Mouse (Mus musculus) liver, embryonic 14.5 days (tissue): Measurements from ENCODE around the gene Atp6ap1l. TPM values are rescaled to one million over a fixed set of nuclear protein-coding genes. Genes with fewer than 3 reads are reported as not detected.
A peak's percentile ranks its signal among the peaks of the same experiment; 100 is the strongest.

Source experiments
- ATAC-seq: fragments of 200-750 bp; cut with Nextera tagmentation; 2 replicates; pipeline ENCODE4 v1.8.0; 2017; ENCODE audit warnings: moderate number of reproducible peaks, mild to moderate bottlenecking, moderate library complexity; ENCODE audit not compliant: insufficient read depth
- DNase-seq, 3 experiments: peaks; one replicate each; pipeline ENCODE4 v3.0.0-alpha.2; 2012 to 2013; ENCODE audit warnings: low read depth in 3 of 3, low spot score in 3 of 3
- H3K27ac ChIP-seq: fragments of 300-500 bp; sonication (generic); 2 replicates; pipeline ENCODE4 v1.5.1; 2014; ENCODE audit warnings: moderate library complexity, mild to moderate bottlenecking, control low read depth, inconsistent platforms
- H3K27me3 ChIP-seq: fragments of 300-500 bp; sonication (generic); 2 replicates; pipeline ENCODE4 v1.6.1; 2014; ENCODE audit warnings: mild to moderate bottlenecking, low read length, moderate library complexity; ENCODE audit not compliant: control insufficient read depth, insufficient read depth
- H3K36me3 ChIP-seq: fragments of 300-500 bp; sonication (generic); replicated peaks from 2 replicates; pipeline ENCODE4 v1.6.1; 2014; ENCODE audit warnings: low read depth; ENCODE audit not compliant: control insufficient read depth, insufficient read depth
- H3K4me1 ChIP-seq, 2 experiments: fragments of 200-500 bp in 1 of 2; fragments of 300-500 bp in 1 of 2; sonication (generic) in 1 of 2; replicated peaks; 2 replicates each; pipeline ENCODE4 v1.6.1; 2012 to 2014; ENCODE audit warnings: antibody characterized with exemption in 1 of 2, inconsistent platforms in 1 of 2, low read length in 1 of 2; ENCODE audit not compliant: control insufficient read depth in 2 of 2, insufficient read depth in 2 of 2
- H3K4me2 ChIP-seq: fragments of 300-500 bp; sonication (generic); 2 replicates; pipeline ENCODE4 v1.6.1; 2014; ENCODE audit warnings: low read depth, mild to moderate bottlenecking, control low read depth, moderate library complexity
- H3K4me3 ChIP-seq, 2 experiments: fragments of 200-500 bp in 1 of 2; fragments of 300-500 bp in 1 of 2; sonication (generic) in 1 of 2; 2 replicates each; pipeline ENCODE4 v1.5.1; 2012 to 2014; ENCODE audit warnings: low read depth in 2 of 2, low read length in 2 of 2, mild to moderate bottlenecking in 2 of 2, control low read depth in 1 of 2, inconsistent platforms in 1 of 2, moderate library complexity in 1 of 2; ENCODE audit not compliant: insufficient read depth in 1 of 2
- H3K9ac ChIP-seq: fragments of 300-500 bp; sonication (generic); replicated peaks from 2 replicates; pipeline ENCODE4 v1.6.1; 2014; ENCODE audit warnings: mild to moderate bottlenecking, control low read depth, moderate library complexity
- H3K9me3 ChIP-seq: fragments of 300-500 bp; sonication (generic); 2 replicates; pipeline ENCODE4 v1.6.1; 2016; ENCODE audit warnings: low read length, mixed read lengths; ENCODE audit not compliant: control insufficient read depth
- CTCF ChIP-seq: IDR thresholded peaks from 2 replicates; pipeline ENCODE4 v1.5.1; 2016; ENCODE audit warnings: antibody characterized with exemption, low read depth, control low read depth
- EP300 ChIP-seq: IDR thresholded peaks from 2 replicates; pipeline ENCODE4 v1.6.1; 2016; ENCODE audit warnings: antibody characterized with exemption, low read depth
- WGBS: fragments of 180-500 bp; shearing (Covaris S2); extraction: QIAGEN DNeasy Blood & Tissue Kit; methylation state at CpG from one replicate; pipeline ENCODE4 v1.1.7; 2014; ENCODE audit not compliant: insufficient replicate concordance; 5-methylcytosine and 5-hydroxymethylcytosine counted together
- polyA plus RNA-seq, 2 experiments: library from polyadenylated mRNA; depleted of rRNA in 1 of 2; stranded (reverse) in 1 of 2; unstranded in 1 of 2; fragments of >200 nt; fragmentation: Nextera tagmentation in 1 of 2; extraction: Ambion mirVana in 1 of 2; gene quantifications; 2 replicates each; pipeline versions ENCODE4 v1.2.1 to v1.2.3; 2012 to 2014

The Atp6ap1l gene
- polyA plus RNA-seq, 2 experiments: not detected

DNA sequence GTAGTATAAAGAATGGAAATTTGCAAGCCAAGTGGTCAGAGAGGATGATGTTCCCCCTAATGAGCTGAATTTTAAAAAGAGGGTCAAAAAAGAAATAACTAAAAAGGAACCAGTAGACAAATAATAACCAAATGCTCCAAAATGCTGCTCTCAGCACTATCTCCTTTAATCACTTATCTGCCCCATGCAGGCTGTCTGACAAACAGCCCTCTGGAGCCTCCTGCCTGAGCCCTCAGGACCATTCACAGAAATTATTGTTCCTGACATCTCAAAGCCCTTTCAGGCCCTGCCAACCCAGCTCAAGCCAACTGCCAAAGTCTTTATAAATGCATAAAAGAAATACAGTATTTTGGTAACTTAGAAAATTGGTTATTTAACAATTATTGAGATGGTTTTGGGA lies 61.0 kb downstream of the Atp6ap1l start:
- Histone ChIP-seq H3K36me3 (no peaks in the 10 kb centered on the region), H3K4me3 (no peak overlapping the region), H3K27ac (peak overlapping the region; percentile 43), H3K27me3 (no peaks in the 10 kb centered on the region), H3K9me3 (no peaks in the 10 kb centered on the region), H3K4me1 (peaks cover 19 to 21% of the 10 kb centered on the region in 2 experiments), H3K4me2 (peak overlapping the region; percentile 51), H3K9ac (no peak overlapping the region; the same call in 1 of the 2 replicates)
- ATAC-seq (peak; percentile 91), DNase-seq (peak; percentile 43 to 63 (median 46))
- TF ChIP-seq EP300 (peak; percentile 83), CTCF (no peak)

DNA sequence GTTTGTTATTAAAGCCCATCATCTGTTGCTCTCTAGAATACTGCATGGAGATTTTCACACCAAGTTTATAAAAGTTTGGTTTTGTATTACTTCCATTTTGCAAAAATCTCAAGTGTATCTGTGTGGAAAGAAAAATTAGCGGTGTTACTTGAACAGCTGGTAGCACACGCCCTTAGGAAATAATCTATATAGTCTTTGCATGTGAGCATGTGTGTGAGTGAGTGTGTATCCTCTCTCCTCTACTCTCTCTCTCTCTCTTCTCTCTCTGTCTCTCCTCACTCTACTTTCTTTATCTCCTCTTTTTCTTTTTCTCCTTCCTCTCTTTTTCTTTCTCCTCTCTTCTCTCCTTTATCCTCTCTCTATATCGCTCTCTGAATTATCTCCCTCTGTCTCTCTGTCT lies 61.7 kb downstream of the Atp6ap1l start:
- H3K36me3 ChIP-seq: no peaks in the 10 kb centered on the region
- DNase-seq (no peak), ATAC-seq (peak; percentile 38; the same call in 1 of the 2 replicates)
- H3K9me3 ChIP-seq: no peaks in the 10 kb centered on the region
- H3K9ac ChIP-seq: no peak overlapping the region; the same call in 1 of the 2 replicates
- peaks cover 19 to 21% of the 10 kb centered on the region in 2 experiments for H3K4me1 ChIP-seq
- TF ChIP-seq EP300: no peak
- TF ChIP-seq CTCF: no peak
- peak overlapping the region; percentile 51; the same call in 1 of the 2 replicates for H3K4me2 ChIP-seq
- H3K4me3 ChIP-seq: no peak overlapping the region
- peak overlapping the region; percentile 43 for H3K27ac ChIP-seq
- no peaks in the 10 kb centered on the region for H3K27me3 ChIP-seq
- 42% methylated on average over 3 of the region's 3 CpGs for WGBS

DNA sequence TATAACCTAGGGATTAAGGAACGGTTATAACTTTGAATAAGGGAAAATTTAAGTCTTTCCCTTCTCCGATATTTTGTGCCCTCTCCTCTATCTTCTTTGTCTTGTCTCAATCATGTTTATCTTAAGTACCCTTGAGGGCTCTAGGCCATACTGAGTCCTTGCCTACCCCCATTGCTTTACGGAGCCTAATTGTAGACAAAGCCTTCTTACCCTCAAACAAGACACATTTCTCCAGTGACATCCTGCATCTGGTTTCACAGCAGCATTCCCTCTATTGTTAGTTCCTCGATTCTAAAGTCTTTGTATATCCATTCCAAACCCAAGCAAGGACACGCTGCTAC lies 64.0 kb downstream of the Atp6ap1l start:
- H3K9me3 ChIP-seq: no peaks in the 10 kb centered on the region
- no peak overlapping the region for H3K4me2 ChIP-seq
- peaks cover 19 to 21% of the 10 kb centered on the region in 2 experiments for H3K4me1 ChIP-seq
- DNase-seq: no peak
- TF ChIP-seq EP300 (no peak), CTCF (no peak)
- no peak overlapping the region for H3K27ac ChIP-seq
- no peaks in the 10 kb centered on the region for H3K27me3 ChIP-seq
- H3K36me3 ChIP-seq: no peaks in the 10 kb centered on the region
- no peak overlapping the region for H3K9ac ChIP-seq
- WGBS: 42% methylated on average over 5 of the region's 5 CpGs
- no peak overlapping the region for H3K4me3 ChIP-seq
- ATAC-seq: no peak

DNA sequence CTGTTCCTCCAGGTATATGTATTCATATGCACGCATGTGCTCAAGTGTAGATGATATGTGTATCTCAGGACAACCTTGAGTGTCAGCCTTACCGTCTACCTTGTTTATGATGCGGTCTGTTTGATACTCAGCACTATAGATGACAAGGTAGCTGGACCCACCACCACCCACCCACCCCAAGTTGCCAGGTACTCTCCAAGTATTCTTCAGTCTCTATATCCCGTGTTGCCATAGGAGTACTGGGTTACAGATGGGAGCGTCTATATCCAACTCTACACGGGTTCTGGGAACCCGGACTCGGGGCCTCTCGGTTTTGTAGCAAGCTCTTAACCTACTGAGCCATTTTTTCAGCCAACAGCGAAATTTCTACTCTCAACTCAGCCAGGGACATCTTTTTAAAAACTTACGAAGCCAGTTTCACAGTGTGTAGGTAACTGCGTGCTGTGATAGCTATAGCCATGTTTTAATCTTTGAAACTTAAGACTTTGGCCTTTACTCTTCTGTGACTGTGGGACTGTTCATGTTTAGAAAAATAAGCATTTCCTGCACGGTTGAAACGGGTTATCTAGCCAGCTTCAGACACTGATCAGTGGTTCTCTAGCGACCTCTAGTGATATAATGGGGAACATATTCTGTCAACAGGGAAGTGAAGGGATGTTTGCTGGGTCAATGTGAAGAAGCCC lies 64.5 kb downstream of the Atp6ap1l start:
- H3K9me3 ChIP-seq: no peaks in the 10 kb centered on the region
- H3K4me2 ChIP-seq: no peak overlapping the region
- peaks cover 19 to 21% of the 10 kb centered on the region in 2 experiments for H3K4me1 ChIP-seq
- H3K4me3 ChIP-seq: no peak overlapping the region
- DNase-seq: peak; percentile 47 to 55 (median 50)
- H3K36me3 ChIP-seq: no peaks in the 10 kb centered on the region
- H3K27ac ChIP-seq: no peak overlapping the region
- 41% methylated on average over 15 of the region's 15 CpGs for WGBS
- H3K9ac ChIP-seq: no peak overlapping the region
- TF ChIP-seq EP300: no peak
- TF ChIP-seq CTCF: peak; percentile 78
- ATAC-seq: 0 out of 2 replicates have a peak, but pooled peaks have one; percentile 29
- no peaks in the 10 kb centered on the region for H3K27me3 ChIP-seq

DNA sequence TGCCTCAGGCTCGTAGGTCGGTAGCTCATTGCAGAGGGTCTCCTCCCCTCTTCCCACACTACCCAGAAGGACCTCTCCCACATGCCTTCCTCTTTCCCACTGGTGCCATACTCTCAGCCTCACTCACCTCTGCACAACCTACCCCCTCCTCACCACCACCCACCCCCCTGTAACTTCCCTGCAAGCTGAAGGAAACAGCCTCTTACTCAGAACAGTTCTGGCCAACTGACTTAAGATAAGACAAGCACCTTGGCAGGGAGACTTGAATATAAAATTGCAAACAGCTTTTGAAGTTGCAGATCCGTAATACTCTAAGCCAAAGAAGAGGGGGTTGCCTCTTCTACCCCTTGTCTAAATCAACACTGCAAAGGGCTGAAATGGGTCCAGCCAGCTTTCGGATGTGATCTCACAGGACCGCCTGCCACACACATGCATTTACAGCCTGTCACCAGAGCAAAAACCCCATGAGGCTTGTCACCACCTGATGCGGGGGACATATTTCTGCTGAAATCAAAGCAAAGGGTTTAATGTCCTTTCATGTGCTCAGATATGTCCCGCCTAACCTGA lies 71.4 kb downstream of the Atp6ap1l start:
- no peak for DNase-seq
- Histone ChIP-seq H3K27ac (no peak overlapping the region), H3K36me3 (no peaks in the 10 kb centered on the region), H3K4me1 (no peaks in the 10 kb centered on the region), H3K27me3 (no peaks in the 10 kb centered on the region), H3K9me3 (no peaks in the 10 kb centered on the region), H3K4me3 (no peak overlapping the region), H3K4me2 (no peak overlapping the region), H3K9ac (no peak overlapping the region)
- TF ChIP-seq EP300 (no peak), CTCF (no peak)
- WGBS: 60% methylated on average over 7 of the region's 7 CpGs
- ATAC-seq: no peak

Other genes starting within 250 kb of the Atp6ap1l start
- gene Rps23, start 17.6 kb upstream of the Atp6ap1l start, polyA plus RNA-seq (2012; rRNA removed): 280 and 1,036 TPM in 2 replicates
- gene Rps23, start 17.6 kb upstream of the Atp6ap1l start, polyA plus RNA-seq (2014; fragmentation: Nextera tagmentation; extraction: Ambion mirVana): 206 and 215 TPM in 2 replicates